Mouse (Mus musculus) left cerebral cortex, postnatal 36 days (tissue): ENCODE results near the gene Acot7. TPM values are rescaled to one million over a fixed set of nuclear protein-coding genes. Genes with fewer than 3 reads are reported as not detected.

ENCODE experiments used
- DNase-seq, 2 experiments: peaks; one replicate each; pipeline ENCODE4 v3.0.0; 2021 to 2022; ENCODE audit warnings: low spot score in 2 of 2, mixed read lengths in 1 of 2
- intact Hi-C: fragments of 180-260 bp; cut with DNase I; formaldehyde crosslinking; loops from one replicate; pipeline ENCODE4 v1.15.1; 2025
- total RNA-seq, 2 experiments: library from RNA; stranded (reverse); gene quantifications; 2 replicates each; pipeline ENCODE4 v1.2.3; 2021

The Acot7 gene
- total RNA-seq, 2 experiments from 2014 or later = 295 to 323 TPM

DNA sequence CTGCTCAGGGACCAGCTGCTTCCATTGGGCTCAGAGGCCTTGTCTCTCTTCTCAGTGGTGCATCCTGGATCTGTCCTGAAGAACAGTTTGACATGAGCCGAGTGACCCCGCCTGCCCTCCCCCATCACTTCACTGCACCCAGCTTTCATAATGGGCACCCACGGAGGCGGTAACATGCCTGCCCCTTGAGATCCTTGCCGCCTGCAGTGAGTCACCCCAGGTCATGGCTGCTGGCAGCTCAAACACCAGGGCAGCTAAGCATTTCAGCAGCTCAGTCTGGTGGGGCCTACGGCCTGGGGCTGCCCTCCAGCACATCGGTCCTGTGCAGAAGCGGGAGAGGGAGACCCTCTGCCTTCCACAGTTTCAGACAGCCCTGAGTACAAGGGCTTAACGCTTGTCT, 129.6 kb downstream of the Acot7 start:
- DNase-seq = no peak
- intact Hi-C loops = no loop called here

DNA sequence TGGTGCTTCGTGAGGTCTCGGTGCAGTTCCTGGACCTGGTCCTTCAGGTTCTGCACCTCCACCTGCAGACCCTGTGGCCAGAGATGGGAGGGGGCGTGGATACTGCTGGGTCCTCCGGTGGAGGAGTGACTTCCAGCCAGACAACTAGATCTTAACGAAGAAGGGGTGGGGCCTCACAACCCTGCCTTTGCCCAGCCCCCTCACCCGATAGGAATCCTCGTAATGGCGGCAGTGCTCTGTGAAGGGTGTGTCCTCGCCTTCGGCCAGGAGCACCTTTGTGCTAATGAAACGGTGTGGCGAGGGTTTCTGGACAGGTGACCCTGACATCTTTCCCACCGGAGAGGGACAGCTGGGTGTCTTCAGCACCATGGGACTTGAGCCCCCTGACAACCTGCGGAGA, 134.3 kb downstream of the Acot7 start:
- intact Hi-C loops = no loop called here
- no peak for DNase-seq

DNA sequence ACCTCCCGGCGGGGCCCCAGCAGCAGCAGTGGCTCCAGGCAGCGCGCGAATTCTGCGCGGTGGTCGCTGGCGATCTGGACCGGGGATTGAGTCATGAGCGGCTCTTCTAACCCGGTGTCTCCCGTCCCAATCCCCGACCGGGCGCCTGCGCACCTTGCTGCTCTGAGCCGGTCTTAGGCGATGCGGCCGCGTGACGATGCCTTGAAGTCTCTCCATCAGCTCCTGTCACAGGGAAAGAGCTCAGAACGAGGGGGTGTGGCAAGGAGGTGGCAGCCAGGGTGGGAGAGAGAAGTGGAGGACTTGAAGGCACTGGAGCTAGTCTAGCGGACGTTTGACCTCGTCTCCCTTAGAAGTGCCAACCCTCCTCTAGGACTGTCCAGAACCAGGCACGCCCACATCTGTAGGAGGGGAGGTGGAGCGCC, 135.3 kb downstream of the Acot7 start:
- intact Hi-C loops = no loop called here
- peak; percentile 24 to 45 for DNase-seq

DNA sequence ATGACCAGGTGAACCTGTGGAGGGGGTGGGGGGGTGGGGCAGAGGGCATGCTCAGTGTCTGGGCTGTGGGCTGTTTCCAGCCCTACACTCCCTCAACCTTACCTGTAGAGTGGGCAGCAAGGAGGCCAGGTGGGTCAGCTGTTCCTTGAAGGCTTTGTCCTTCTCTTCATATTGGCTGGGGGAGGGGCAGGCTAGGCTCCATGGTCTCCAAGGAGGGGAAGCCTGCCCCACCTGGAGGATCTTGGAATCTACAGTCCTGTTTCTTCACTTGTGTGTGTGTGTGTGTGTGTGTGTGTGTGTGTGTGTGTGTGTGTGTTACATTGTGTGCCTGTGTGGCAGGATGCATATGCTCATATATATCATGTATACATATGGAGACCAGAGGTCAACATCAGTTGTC, 136.0 kb downstream of the Acot7 start:
- intact Hi-C loops = no loop called here
- no peak for DNase-seq

DNA sequence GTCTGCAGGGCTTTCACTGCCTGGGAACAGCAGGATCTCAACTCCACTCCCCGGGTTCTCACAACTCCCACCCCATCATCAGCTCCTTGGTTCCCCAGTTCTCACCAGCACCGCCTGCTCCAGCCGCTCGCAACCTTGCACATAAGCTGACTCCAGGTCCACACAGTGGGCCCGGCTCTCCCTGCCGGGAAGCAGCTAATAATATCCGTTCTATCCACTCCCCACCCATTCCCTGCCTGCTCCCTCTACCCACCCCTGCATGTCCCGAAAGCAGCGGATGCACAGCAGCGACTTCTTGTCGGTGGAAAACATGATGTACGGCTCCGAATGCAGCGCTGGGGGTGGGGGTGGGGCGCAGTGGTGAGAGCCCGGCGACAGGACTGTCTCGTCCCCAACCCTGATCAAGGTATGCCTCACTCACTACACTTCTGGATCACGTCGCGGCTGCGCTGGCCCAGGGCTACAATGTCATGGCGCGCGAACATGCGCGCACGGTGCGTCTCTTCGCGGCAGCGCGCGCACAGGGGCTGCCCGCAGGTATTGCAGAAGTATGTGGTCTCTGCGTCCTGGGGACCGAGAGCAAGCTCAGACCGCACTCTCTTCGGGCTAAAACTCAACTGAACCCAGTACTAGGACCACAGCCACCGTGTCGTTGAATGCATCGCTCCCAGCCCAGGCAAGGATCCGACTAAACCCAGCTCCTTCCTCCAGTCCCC, 137.7 kb downstream of the Acot7 start:
- DNase-seq = peak; percentile 43 to 48
- intact Hi-C loops = no loop called here

DNA sequence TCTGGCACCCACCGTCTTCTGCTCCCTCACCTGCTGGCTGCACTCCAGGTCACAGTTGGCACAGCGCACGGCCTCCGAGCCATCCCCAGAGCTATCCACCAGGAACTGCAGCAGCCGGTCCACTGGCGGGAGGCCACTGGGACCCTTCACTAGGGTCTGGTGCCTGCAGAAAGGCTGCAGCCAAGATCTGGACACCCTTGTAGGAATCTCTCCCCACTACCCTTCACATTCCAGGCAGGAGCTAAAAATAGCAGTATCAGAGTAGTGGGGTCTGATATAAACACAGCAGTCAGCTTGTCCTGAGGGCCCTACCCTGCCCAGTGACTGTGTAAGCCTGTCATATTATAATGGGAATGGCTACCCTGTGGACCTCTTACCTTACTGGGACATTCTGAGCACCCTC, 139.7 kb downstream of the Acot7 start:
- DNase-seq = no peak
- intact Hi-C loops = no loop called here

DNA sequence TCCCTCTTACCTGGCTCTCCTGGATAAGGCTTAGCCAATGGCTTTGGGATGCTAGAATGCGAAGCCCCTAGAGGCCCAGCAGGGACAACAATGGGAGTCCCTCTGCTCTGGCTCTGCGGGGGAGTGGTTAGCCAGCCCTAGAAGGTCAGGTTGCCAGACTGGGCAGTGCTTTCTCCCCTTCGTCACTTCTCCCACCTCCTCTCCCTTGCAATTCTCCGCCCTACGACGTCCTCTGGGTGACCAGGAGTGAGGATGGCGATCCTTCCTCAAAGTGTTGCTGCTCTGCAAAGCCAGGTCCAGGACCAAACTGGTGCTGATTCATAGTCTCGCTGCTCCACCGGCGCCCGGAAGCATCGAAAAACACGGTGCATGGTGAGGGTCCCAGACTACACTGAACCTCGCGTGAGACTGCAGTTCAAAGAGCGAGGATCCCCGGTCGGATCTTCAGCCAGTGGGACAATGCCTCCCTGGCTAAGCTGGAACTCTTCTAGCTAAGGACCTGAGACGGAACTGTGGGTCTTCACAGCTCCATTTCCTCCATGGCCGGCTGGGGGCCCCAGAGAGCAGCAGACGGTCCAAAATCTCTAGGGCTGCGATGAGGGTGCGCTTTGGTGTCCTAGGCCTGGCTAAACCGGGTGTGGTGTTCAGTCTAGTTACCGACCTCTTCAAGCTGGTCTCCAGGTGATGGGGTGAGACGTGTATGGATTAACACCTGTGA, 140.7 kb downstream of the Acot7 start, which contains the start of gene Rnf207:
Gene Rnf207 (minus strand): TSS at position 477 of the 718 bp plus-strand sequence.
- intact Hi-C loops = no loop called here
- DNase-seq = peak in 1 of 2 experiments; percentile 50

Other genes with a start within 250 kb of the Acot7 start
- 10 to 100 TPM; 66.0 to 69.2 TPM for gene Dnajc11, start 244.4 kb upstream of the Acot7 start, total RNA-seq
- 10 to 100 TPM; 15.2 to 21.8 TPM for gene Thap3, start 189.1 kb upstream of the Acot7 start, total RNA-seq
- 10 to 100 TPM; 11.3 to 16.5 TPM for gene Phf13, start 181.9 kb upstream of the Acot7 start, total RNA-seq
- 10 to 100 TPM; 14.4 to 18.0 TPM for gene Klhl21, start 169.3 kb upstream of the Acot7 start, total RNA-seq
- 10 to 100 TPM; 10.3 to 13.3 TPM for gene Zbtb48, start 150.5 kb upstream of the Acot7 start, total RNA-seq
- under 1 TPM; 0.64 to 0.75 TPM for gene Tas1r1, start 139.6 kb upstream of the Acot7 start, total RNA-seq
- gene Nol9, start 138.8 kb upstream of the Acot7 start, total RNA-seq = 10 to 100 TPM; 17.1 to 19.3 TPM
- 10 to 100 TPM; 82.5 to 84.4 TPM for gene Plekhg5, start 105.6 kb upstream of the Acot7 start, total RNA-seq
- 10 to 100 TPM in 1 of 2 experiments, 1 to 10 TPM in 1; 8.7 to 10.1 TPM for gene Tnfrsf25, start 62.2 kb upstream of the Acot7 start, total RNA-seq
- gene Espn, start 25.8 kb upstream of the Acot7 start, total RNA-seq = 1 to 10 TPM; 1.4 to 2.0 TPM
- not detected for gene Hes2, start 19.3 kb upstream of the Acot7 start, total RNA-seq
- gene Gpr153, start 96.1 kb downstream of the Acot7 start, total RNA-seq = 10 to 100 TPM; 28.0 to 31.2 TPM
- gene Hes3, start 113.5 kb downstream of the Acot7 start, total RNA-seq = under 1 TPM in 1 of 2 experiments, not detected in 1; 0.35 TPM
- gene Icmt, start 119.1 kb downstream of the Acot7 start, total RNA-seq = 10 to 100 TPM; 45.9 to 47.8 TPM
- gene Rnf207, start 140.9 kb downstream of the Acot7 start, total RNA-seq = 10 to 100 TPM; 10.2 to 17.0 TPM
- 100 to 1,000 TPM; 161 to 162 TPM for gene Rpl22, start 147.6 kb downstream of the Acot7 start, total RNA-seq
- 100 to 1,000 TPM; 162 to 195 TPM for gene Chd5, start 160.5 kb downstream of the Acot7 start, total RNA-seq